Mouse (Mus musculus) MEL (cell line): ENCODE results near the gene Gm3591.
"Not testable (repeated sequence)": the region's sequence is repeated elsewhere in the genome, so short reads cannot be mapped to it uniquely, and the experiment has no call there.

Experiments
- CTCF ChIP-seq, 3 experiments: IDR thresholded peaks in 2 of 3; conservative IDR thresholded peaks in 1 of 3; 2 replicates each; pipeline ENCODE4 v1.5.1; 2011 to 2012; ENCODE audit warnings: low read length in 3 of 3, low read depth in 2 of 3, mild to moderate bottlenecking in 2 of 3, improper control_type of control experiment in 1 of 3, inconsistent platforms in 1 of 3, mixed read lengths in 1 of 3, moderate library complexity in 1 of 3; ENCODE audit not compliant: control insufficient read depth in 1 of 3, insufficient read depth in 1 of 3, poor library complexity in 1 of 3, severe bottlenecking in 1 of 3
- GATA1 ChIP-seq: IDR thresholded peaks from 2 replicates; pipeline ENCODE4 v1.6.1; 2011; ENCODE audit warnings: low read depth, low read length, improper control_type of control experiment
- HCFC1 ChIP-seq: IDR thresholded peaks from 2 replicates; pipeline ENCODE4 v1.6.1; 2012; ENCODE audit warnings: low read depth, mild to moderate bottlenecking, inconsistent platforms, low read length, improper control_type of control experiment, moderate library complexity
- MAFK ChIP-seq: IDR thresholded peaks from 2 replicates; pipeline ENCODE4 v1.6.1; 2011; ENCODE audit warnings: low read depth, mild to moderate bottlenecking, low read length, improper control_type of control experiment, borderline replicate concordance
- MAX ChIP-seq: IDR thresholded peaks from 2 replicates; pipeline ENCODE4 v1.6.1; 2011; ENCODE audit warnings: low read length, improper control_type of control experiment
- MYC ChIP-seq: IDR thresholded peaks from 2 replicates; pipeline ENCODE4 v1.6.1; 2011; ENCODE audit warnings: low read depth, mild to moderate bottlenecking, low read length, improper control_type of control experiment, moderate library complexity
- NELFE ChIP-seq: IDR thresholded peaks from 2 replicates; pipeline ENCODE4 v1.6.1; 2011; ENCODE audit warnings: low read depth, low read length, improper control_type of control experiment
- NRF1 ChIP-seq: IDR thresholded peaks from 2 replicates; pipeline ENCODE4 v1.6.1; 2014; ENCODE audit warnings: low read depth, mild to moderate bottlenecking, inconsistent platforms, low read length, improper control_type of control experiment, moderate library complexity; ENCODE audit not compliant: poor library complexity, insufficient read depth, severe bottlenecking
- RAD21 ChIP-seq: IDR thresholded peaks from 2 replicates; pipeline ENCODE4 v1.6.1; 2011; ENCODE audit warnings: mild to moderate bottlenecking, low read depth, low read length, improper control_type of control experiment
- RCOR1 ChIP-seq: IDR thresholded peaks from 2 replicates; pipeline ENCODE4 v1.6.1; 2012; ENCODE audit warnings: low read depth, mild to moderate bottlenecking, inconsistent platforms, low read length, improper control_type of control experiment
- SIN3A ChIP-seq: IDR thresholded peaks from 2 replicates; pipeline ENCODE4 v1.6.1; 2012; ENCODE audit warnings: low read length, improper control_type of control experiment, inconsistent platforms
- TAL1 ChIP-seq: IDR thresholded peaks from 2 replicates; pipeline ENCODE4 v1.6.1; 2012; ENCODE audit warnings: mild to moderate bottlenecking, inconsistent platforms, low read length, moderate library complexity, mixed read lengths
- TBP ChIP-seq: IDR thresholded peaks from 2 replicates; pipeline ENCODE4 v1.8.0; 2011; ENCODE audit warnings: low read depth, low read length, improper control_type of control experiment
- ZMIZ1 ChIP-seq: IDR thresholded peaks from 2 replicates; pipeline ENCODE4 v1.6.1; 2012; ENCODE audit warnings: low read depth, mild to moderate bottlenecking, inconsistent platforms, low read length, improper control_type of control experiment, moderate library complexity

DNA sequence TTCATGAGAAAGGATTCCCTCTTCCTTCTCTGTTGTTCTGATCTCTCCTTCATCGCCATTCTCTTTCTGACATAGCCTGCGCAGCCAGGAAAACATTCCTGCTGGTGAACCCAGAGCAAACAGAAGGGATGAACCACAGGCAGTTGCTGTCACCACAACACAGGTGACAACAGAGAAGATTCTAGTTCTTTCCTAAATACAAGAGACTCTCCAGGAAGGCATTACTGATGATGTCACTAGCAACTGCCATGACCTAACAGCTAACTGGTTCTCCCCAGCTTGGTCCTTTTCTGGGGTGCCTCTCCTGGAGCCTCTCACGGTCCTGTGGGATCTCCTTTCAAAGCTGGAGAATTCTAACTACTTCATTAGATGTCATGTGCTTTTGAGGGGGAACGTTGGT is 22.1 kb downstream of the Gm3591 start, which contains the start of gene Gm16440:
- not testable (repeated sequence) for TF ChIP-seq MAFK; CTCF (IDR thresholded peaks at IDR 0.05 in 2 of 3, conservative IDR thresholded peaks at IDR 0.05 in 1 of 3; ENCODE audit: control insufficient read depth in 1 of 3, insufficient read depth in 1 of 3, low read depth in 2 of 3, low read length in 3 of 3, poor library complexity in 1 of 3, severe bottlenecking in 1 of 3); RAD21; RCOR1; MAX; SIN3A; NRF1; MYC; HCFC1; GATA1; TAL1; NELFE; TBP; ZMIZ1
